Mouse (Mus musculus) left cerebral cortex, adult 6 months (tissue): ENCODE results near the gene Def8. TPM values are rescaled to one million over a fixed set of nuclear protein-coding genes. Genes with fewer than 3 reads are reported as not detected.

Experiments used
- long read RNA-seq, 2 experiments: library from polyadenylated mRNA; unstranded; transcript quantifications; one replicate each; pipeline ENCODE4 v2.0.0; 2019 to 2020
- polyA plus RNA-seq: library from polyadenylated mRNA; unstranded; fragments of <200 nt; fragmentation: Nextera tagmentation; gene quantifications from 2 replicates; pipeline ENCODE4 v1.2.3, GENCODE M21; 2021

Gene Def8
- polyA plus RNA-seq, result 12.6 and 13.2 TPM in 2 replicates
- long read RNA-seq, experiment 1, transcript Def8-204 (12 exons, 3,191 nt), result minor isoform, 19 of 113 reads
- long read RNA-seq, experiment 1, transcript Def8-202 (12 exons, 3,127 nt), result major isoform, 76 of 113 reads
- long read RNA-seq, experiment 1, partial matches to known transcripts, result 6 of 113 reads
- long read RNA-seq, experiment 1, other reads (novel, unspliced or antisense), result 10 of 113 reads
- long read RNA-seq, experiment 2, transcript Def8-202 (12 exons, 3,127 nt), result major isoform, 7 of 17 reads
- long read RNA-seq, experiment 2, partial matches to known transcripts, result 3 of 17 reads
- long read RNA-seq, experiment 2, other reads (novel, unspliced or antisense), result 4 of 17 reads

DNA sequence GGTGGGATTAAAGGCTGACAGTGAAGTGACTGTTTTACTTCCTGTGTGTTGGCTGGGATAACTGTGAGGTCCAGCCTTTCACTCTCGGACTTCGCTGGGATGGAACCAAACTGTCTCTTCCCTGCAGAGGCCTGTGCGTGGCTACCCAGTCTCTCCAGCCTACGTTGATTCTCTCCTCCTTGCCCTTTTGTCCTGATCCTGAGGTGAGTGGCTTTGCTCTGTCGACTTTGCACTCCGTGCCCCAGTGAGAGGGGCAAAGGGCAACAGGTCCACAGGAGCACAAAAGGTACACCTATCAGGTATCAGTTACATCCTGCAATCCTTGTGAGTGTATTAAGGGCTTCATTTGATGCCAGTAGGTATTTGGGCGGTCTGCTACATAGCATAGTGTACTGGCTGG lies at the start of gene Def8:
TSS of gene Def8 (plus strand) at position 87 of the 400 bp plus-strand sequence.

DNA sequence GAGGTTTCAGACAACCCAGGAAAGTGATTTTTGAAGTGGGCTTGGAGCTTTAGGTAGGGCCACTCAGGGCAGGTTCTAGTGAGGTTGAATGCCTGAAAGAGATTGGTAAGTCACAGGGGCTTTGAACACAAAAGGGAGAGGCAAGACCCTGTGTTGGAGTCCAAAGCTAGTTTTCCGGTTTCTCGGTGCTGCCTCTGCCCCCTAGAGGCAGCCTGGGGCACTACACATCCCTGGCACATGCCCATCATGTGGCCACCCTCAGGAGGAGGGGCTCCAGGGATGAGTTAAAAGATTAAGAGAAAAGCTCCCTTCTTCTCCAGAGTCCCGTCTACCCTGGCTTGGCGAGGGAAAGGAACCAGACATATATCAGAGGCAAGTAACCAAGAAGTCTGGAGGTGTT lies 16.5 kb upstream of the Def8 start, which contains the start of gene Mc1r:
TSS of gene Mc1r (plus strand) at position 322 of the 400 bp plus-strand sequence.

DNA sequence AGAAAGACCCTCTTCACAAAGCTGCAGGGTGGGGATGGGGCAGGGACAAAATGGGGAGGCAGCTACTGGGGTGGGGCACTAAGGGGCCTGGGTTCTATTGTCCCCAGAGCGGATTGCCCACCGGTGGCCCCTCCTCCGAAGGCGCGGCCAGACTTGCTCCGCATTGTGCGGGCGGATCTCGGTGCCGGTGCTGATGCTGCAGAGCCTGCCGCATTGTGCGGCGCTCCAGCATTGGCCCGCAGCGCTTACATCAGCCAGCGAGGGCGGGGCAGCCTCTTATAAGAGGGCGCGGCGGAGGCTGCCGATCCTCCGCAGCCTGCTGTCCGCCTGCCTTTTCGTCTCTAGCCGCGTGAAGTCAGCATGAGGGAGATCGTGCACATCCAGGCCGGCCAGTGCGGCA lies 12.1 kb upstream of the Def8 start, which contains the start of gene Tubb3:
TSS of gene Tubb3 (plus strand) at position 179 of the 400 bp plus-strand sequence.

DNA sequence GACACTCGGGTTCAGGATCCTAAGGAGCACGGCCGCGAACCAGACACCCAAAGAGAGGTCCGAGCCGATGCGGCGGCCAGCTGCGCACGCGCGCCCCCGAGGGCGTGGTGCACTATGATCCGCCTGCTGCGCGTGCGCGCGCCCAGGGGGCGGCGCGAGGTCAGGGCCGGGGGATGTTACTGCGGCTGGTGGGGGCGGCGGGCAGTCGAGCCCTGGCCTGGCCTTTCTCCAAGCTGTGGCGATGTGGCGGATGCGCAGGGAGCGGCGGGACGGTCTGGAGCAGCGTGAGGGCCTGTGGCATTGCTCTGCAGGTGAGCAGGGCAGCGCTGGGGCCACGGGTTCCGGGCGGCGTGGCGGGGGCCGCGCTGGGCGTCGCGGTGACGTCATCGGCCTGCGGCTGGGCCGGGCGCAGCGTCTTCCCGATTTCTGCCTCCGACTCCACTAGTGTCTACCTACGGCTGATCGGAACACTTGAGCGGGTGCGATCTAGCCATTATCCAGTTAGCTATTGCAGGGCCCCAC lies 54.5 kb downstream of the Def8 start, which contains the start of gene Afg3l1:
TSS of gene Afg3l1 (plus strand) at position 167 of the 522 bp plus-strand sequence.

Other genes starting within 250 kb of the Def8 start
- not detected in 2 replicates for gene Dpep1, start 237.3 kb upstream of the Def8 start, polyA plus RNA-seq
- 94.3 and 139 TPM in 2 replicates for gene Chmp1a, start 210.8 kb upstream of the Def8 start, polyA plus RNA-seq
- 8.6 and 9.6 TPM in 2 replicates for gene Spata33, start 210.7 kb upstream of the Def8 start, polyA plus RNA-seq
- 60.2 and 80.2 TPM in 2 replicates for gene Cdk10, start 198.7 kb upstream of the Def8 start, polyA plus RNA-seq
- gene Spata2l, start 187.3 kb upstream of the Def8 start, polyA plus RNA-seq, result 31.7 and 37.1 TPM in 2 replicates
- gene Zfp276, start 169.3 kb upstream of the Def8 start, polyA plus RNA-seq, result 4.8 and 5.6 TPM in 2 replicates
- 20.4 and 31.0 TPM in 2 replicates for gene Vps9d1, start 169.2 kb upstream of the Def8 start, polyA plus RNA-seq
- 0.33 and 1.2 TPM in 2 replicates for gene Fanca, start 105.0 kb upstream of the Def8 start, polyA plus RNA-seq
- gene Spire2, start 90.8 kb upstream of the Def8 start, polyA plus RNA-seq, result 2.1 and 13.2 TPM in 2 replicates
- 382 and 422 TPM in 2 replicates for gene Tcf25, start 49.8 kb upstream of the Def8 start, polyA plus RNA-seq
- gene Mc1r, start 16.4 kb upstream of the Def8 start, polyA plus RNA-seq, result 0.04 TPM in 1 of 2 replicates, not detected in the other
- 469 and 502 TPM in 2 replicates for gene Tubb3, start 12.1 kb upstream of the Def8 start, polyA plus RNA-seq
- gene Afg3l1, start 54.4 kb downstream of the Def8 start, polyA plus RNA-seq, result 9.2 TPM in 2 replicates
- 22.2 and 23.9 TPM in 2 replicates for gene Dbndd1, start 91.9 kb downstream of the Def8 start, polyA plus RNA-seq
- 13.1 and 14.4 TPM in 2 replicates for gene Gas8, start 95.3 kb downstream of the Def8 start, polyA plus RNA-seq
- gene Rhou, start 230.4 kb downstream of the Def8 start, polyA plus RNA-seq, result 3.6 and 5.7 TPM in 2 replicates